Mouse (Mus musculus) heart, postnatal 36 days (tissue): ENCODE measurements around the gene Hes1. TPM values are rescaled to one million over a fixed set of nuclear protein-coding genes. Genes with fewer than 3 reads are reported as not detected.
"Not testable (repeated sequence)": the region's sequence is repeated elsewhere in the genome, so short reads cannot be mapped to it uniquely, and the experiment has no call there.

Experiments
- DNase-seq, 2 experiments: peaks; one replicate each; pipeline ENCODE4 v3.0.0; 2021 to 2022
- intact Hi-C: fragments of 180-260 bp; cut with DNase I; formaldehyde crosslinking; loops from one replicate; pipeline ENCODE4 v1.15.1; 2025
- total RNA-seq, 2 experiments: library from RNA; stranded (reverse); gene quantifications; 2 replicates each; pipeline ENCODE4 v1.2.3; 2021

The Hes1 gene
- total RNA-seq, 2 experiments from 2014 or later: 20.6 to 27.4 TPM

- intact Hi-C loops, DNase-seq: not testable (repeated sequence)
These were observed 44.0 kb downstream of the Hes1 start for GRCm38 (mm10) chr16:30108167-30108566.

GRCm38 (mm10) chr16:30110466-30110865, 46.3 kb downstream of the Hes1 start:
- intact Hi-C loops: no loop called here
- DNase-seq: no peak

GRCm38 (mm10) chr16:30111069-30111468, 46.9 kb downstream of the Hes1 start:
- intact Hi-C loops: no loop called here
- no peak for DNase-seq

- no peak for DNase-seq
- intact Hi-C loops: no loop called here
These were observed 47.4 kb downstream of the Hes1 start for GRCm38 (mm10) chr16:30111566-30111965.

- intact Hi-C loops: no loop called here
- no peak for DNase-seq
These were observed 49.0 kb downstream of the Hes1 start for GRCm38 (mm10) chr16:30113170-30113569.

- no peak for DNase-seq
- intact Hi-C loops: no loop called here
These were observed 49.6 kb downstream of the Hes1 start for GRCm38 (mm10) chr16:30113800-30114199.

GRCm38 (mm10) chr16:30114451-30114850, 50.3 kb downstream of the Hes1 start:
- DNase-seq: no peak
- intact Hi-C loops: no loop called here

Other genes starting within 250 kb of the Hes1 start
- under 1 TPM; 0.11 to 0.19 TPM for gene Cpn2, start 203.1 kb downstream of the Hes1 start, total RNA-seq
- under 1 TPM; 0.16 to 0.17 TPM for gene Lrrc15, start 218.9 kb downstream of the Hes1 start, total RNA-seq
- under 1 TPM; 0.38 to 0.44 TPM for gene Gp5, start 246.4 kb downstream of the Hes1 start, total RNA-seq